Mouse (Mus musculus): Measurements from ENCODE around the gene Trp63.

DNA sequence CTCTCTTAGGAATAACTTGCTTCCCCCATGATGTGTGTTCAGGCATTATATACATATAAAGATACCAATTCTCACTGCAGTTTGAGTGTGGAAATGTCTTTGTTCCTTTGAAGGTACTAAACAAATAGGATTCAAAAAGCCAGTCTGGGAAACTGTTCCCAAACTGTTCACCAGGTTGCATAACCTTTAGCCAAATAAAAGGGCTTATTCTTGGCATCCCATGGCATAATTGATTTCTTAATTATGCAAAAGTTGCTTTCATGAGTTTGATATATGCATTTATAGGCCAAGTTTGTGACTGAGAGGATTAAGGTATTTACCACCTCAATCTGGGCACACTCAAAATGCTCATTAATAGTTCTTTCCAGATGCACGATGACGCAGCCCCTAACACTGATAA lies 192.1 kb downstream of the Trp63 start:
- no peak for TF ChIP-seq POLR2A (IDR thresholded peaks at IDR 0.05; ENCODE audit: control insufficient read depth, extremely low read depth, insufficient read depth, low read length, poor library complexity)
- TF ChIP-seq CTCF (IDR thresholded peaks at IDR 0.05; ENCODE audit: borderline replicate concordance, control insufficient read depth, extremely low read depth, insufficient read depth, low read length, poor library complexity) = no peak

Data from thymus, adult 2 months (tissue).